Mouse (Mus musculus) adrenal gland, postnatal 36 days (tissue): ENCODE measurements around the gene Hoxa1. TPM values are rescaled to one million over a fixed set of nuclear protein-coding genes. Genes with fewer than 3 reads are reported as not detected.

Experiments
- DNase-seq, 2 experiments: peaks; one replicate each; pipeline ENCODE4 v3.0.0; 2021; ENCODE audit warnings: mixed read lengths in 1 of 2
- total RNA-seq, 2 experiments: library from RNA; stranded (reverse); gene quantifications; 2 replicates each; pipeline ENCODE4 v1.2.3; 2021

Gene Hoxa1
- total RNA-seq, 2 experiments from 2014 or later: 0.23 to 0.70 TPM

- DNase-seq: no peak
Measured at GRCm38 (mm10) chr6:52170898-52171223, 12.7 kb upstream of the Hoxa1 start.

GRCm38 (mm10) chr6:52170166-52170897 is 12.2 kb upstream of the Hoxa1 start:
- DNase-seq: peak; percentile 50 to 62

- no peak for DNase-seq
Measured at GRCm38 (mm10) chr6:52169499-52170165, 11.5 kb upstream of the Hoxa1 start.

- peak in 1 of 2 experiments; percentile 65 for DNase-seq
Measured at GRCm38 (mm10) chr6:52168191-52169055, 10.3 kb upstream of the Hoxa1 start.

- DNase-seq: no peak
Measured at GRCm38 (mm10) chr6:52167736-52168161, 9.6 kb upstream of the Hoxa1 start.

- DNase-seq: no peak
Measured at GRCm38 (mm10) chr6:52167176-52167575, 9.1 kb upstream of the Hoxa1 start.

GRCm38 (mm10) chr6:52166431-52167077 is 8.4 kb upstream of the Hoxa1 start:
- DNase-seq: no peak

- peak in 1 of 2 experiments; percentile 65 for DNase-seq
Measured at GRCm38 (mm10) chr6:52165441-52166370, 7.6 kb upstream of the Hoxa1 start.

- peak in 1 of 2 experiments; percentile 62 for DNase-seq
Measured at GRCm38 (mm10) chr6:52164626-52165440, 6.7 kb upstream of the Hoxa1 start, which contains the start of gene Hoxa2. Gene Hoxa2 (minus strand): TSS chr6:52164831.

GRCm38 (mm10) chr6:52164051-52164625 is 6.0 kb upstream of the Hoxa1 start:
- DNase-seq: peak in 1 of 2 experiments; percentile 56

GRCm38 (mm10) chr6:52163366-52164031 is 5.4 kb upstream of the Hoxa1 start:
- DNase-seq: peak in 1 of 2 experiments; percentile 52

GRCm38 (mm10) chr6:52162611-52163365 is 4.7 kb upstream of the Hoxa1 start:
- no peak for DNase-seq

GRCm38 (mm10) chr6:52162093-52162380 is 3.9 kb upstream of the Hoxa1 start:
- peak in 1 of 2 experiments; percentile 44 for DNase-seq

- no peak for DNase-seq
Measured at GRCm38 (mm10) chr6:52161336-52162092, 3.4 kb upstream of the Hoxa1 start.

GRCm38 (mm10) chr6:52160511-52161335 is 2.6 kb upstream of the Hoxa1 start:
- DNase-seq: peak in 1 of 2 experiments; percentile 65

GRCm38 (mm10) chr6:52159979-52160378 is 1.9 kb upstream of the Hoxa1 start:
- DNase-seq: peak in 1 of 2 experiments; percentile 57
